Mouse (Mus musculus): ENCODE measurements around the gene Dync2h1. TPM values are rescaled to one million over a fixed set of nuclear protein-coding genes. Genes with fewer than 3 reads are reported as not detected.

The Dync2h1 gene
- polyA plus RNA-seq, 1 experiment from 2014 or later: 8.3 TPM

- no peaks in the 10 kb centered on the region for H3K9me3 ChIP-seq (ENCODE audit: control insufficient read depth, low read length)
- ATAC-seq: no peak
- H3K9ac ChIP-seq (ENCODE audit: low read depth, low read length): no peak overlapping the region
- H3K4me2 ChIP-seq (ENCODE audit: low read depth, low read length): no peak overlapping the region
- H3K27ac ChIP-seq (ENCODE audit: low read length): no peak overlapping the region
- H3K4me3 ChIP-seq (ENCODE audit: low read length): no peak overlapping the region
- no peaks in the 10 kb centered on the region for H3K27me3 ChIP-seq (replicated peaks; ENCODE audit: control insufficient read depth, insufficient read depth, low read length)
- 86% methylated on average over 1 of the region's 1 CpGs for WGBS
- no peaks in the 10 kb centered on the region for H3K36me3 ChIP-seq (ENCODE audit: control insufficient read depth, insufficient read depth, low read length)
- H3K4me1 ChIP-seq (ENCODE audit: control insufficient read depth, insufficient read depth, low read length): no peaks in the 10 kb centered on the region
Observed at GRCm38 (mm10) chr9:6881187-6881984, 302.9 kb downstream of the Dync2h1 start.

Other genes with a start within 250 kb of the Dync2h1 start
- 82.1 and 84.5 TPM in 2 replicates for gene Dcun1d5, start 74 bp upstream of the Dync2h1 start, polyA plus RNA-seq (2015; fragmentation: Nextera tagmentation; extraction: Ambion mirVana)
- gene Mmp13, start 88.1 kb upstream of the Dync2h1 start, polyA plus RNA-seq (2015; fragmentation: Nextera tagmentation; extraction: Ambion mirVana): 1.3 and 1.5 TPM in 2 replicates
- 0.16 TPM in 2 replicates for gene Mmp12, start 159.9 kb upstream of the Dync2h1 start, polyA plus RNA-seq (2015; fragmentation: Nextera tagmentation; extraction: Ambion mirVana)
- not detected in 2 replicates for gene Mmp1b, start 203.6 kb upstream of the Dync2h1 start, polyA plus RNA-seq (2015; fragmentation: Nextera tagmentation; extraction: Ambion mirVana)